Mouse (Mus musculus) lung, postnatal 0 days (tissue): ENCODE data around the gene Gm26558.

Experiments
- CTCF ChIP-seq: IDR thresholded peaks from 2 replicates; pipeline ENCODE4 v1.5.1; 2016; ENCODE audit warnings: antibody characterized with exemption, mild to moderate bottlenecking
- EP300 ChIP-seq: IDR thresholded peaks from 2 replicates; pipeline ENCODE4 v1.6.1; 2016; ENCODE audit warnings: antibody characterized with exemption, mild to moderate bottlenecking, control low read depth

GRCm38 (mm10) chr2:70616076-70616475 is 45.8 kb downstream of the Gm26558 start:
- no peak for TF ChIP-seq CTCF
- no peak for TF ChIP-seq EP300
